Mouse (Mus musculus): Measurements from ENCODE around the gene Ubap1l.

Ubap1l gene

DNA sequence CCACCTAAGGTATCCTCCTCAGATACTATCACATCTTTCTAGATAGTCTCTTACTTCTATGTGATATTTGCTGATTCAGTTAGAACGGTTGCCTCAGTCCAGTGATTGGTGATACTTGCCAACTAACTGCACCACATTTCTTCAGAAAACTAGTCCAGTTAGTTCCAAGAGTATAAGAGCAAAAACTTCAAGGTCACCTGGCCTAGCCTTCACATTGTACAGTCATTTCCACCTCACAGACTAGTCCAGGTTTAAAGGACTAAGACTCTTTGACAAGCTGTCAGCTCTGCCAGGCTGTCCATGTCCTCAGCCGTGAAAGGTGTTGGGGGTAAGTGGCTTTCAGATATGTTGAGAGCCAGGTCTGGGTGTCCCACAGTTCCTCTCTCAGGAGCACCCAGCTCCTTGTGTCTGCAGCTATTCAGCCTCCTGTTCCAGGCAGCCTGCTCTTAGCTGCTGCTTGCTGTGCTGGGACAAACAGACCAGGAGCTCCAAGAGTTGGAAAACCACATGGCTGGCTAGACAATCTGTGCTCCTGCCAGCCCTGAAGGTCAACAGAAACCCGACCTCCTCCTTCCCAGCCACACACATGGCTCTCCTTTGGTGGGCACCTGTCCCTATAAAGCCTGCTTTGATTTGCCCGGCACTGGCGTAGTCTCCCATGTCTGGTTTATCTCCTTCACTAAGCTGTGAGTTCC is 13.8 kb downstream of the Ubap1l start:
- DNase-seq (ENCODE audit: low spot score in 2 of 2): no peak

DNA sequence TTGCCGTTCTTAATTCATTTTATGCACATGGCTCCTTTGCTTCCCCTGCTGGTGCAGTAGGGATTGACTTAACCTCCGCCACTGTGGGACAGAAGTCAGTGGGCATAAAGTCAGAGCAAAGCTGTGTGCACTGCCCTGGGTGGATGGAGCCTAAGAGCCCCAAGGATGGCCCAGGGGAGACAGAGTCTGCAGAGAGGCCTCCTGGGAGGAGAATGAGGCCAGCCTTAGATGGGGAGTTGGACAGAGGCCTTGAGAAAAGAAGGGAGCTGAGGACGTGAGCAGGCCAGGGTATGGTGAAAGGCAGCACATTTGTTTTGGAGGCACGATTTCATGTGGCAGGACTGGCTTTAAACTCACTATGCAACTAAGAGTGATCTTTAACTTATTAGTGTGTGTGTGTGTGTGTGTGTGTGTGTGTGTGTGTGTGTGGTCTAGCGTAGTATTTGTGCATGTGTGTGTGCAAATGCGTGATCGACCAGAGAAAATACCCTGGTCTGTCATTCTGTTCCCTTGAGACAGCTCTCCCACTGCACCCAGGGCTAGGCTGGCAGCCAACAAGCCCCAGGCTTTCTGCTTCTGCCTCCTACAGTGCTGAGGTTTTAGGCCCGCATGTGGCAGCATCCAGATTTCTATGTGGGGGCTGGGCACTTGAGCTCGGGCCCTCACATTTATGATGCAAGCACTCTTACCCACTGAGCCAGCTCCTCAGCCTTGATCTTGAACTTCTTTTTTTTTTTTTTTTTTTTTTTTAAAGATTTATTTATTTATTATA is 14.5 kb downstream of the Ubap1l start:
- DNase-seq (ENCODE audit: low spot score in 2 of 2): no peak

DNA sequence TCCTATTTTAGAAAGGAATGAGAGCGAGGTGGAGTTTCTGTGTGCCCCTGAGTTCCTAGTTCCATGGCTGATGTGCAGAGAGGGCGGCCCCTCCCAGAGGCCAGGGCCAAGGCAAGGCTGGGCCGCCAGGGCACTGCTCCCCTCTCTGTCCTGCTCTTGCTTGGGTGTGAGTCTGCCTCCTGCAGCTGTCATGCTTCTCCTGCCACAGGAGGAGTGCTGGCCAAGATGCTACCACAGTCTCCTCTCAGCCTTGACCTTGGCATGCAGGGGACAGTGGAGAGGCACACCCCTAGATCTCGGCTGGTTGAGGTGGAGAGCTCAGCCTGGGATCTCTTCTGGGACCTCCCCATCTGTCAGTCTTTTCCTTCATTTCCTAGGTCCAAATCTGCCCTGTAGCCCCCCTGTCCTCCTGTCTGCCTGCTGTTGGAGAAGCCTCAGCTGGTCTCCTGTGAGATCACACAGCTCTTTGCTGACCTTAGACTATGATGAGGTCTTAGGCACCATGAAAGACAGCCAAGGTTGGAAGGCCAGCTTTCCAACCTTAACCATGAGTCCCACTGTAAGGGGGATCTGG is 20.3 kb downstream of the Ubap1l start:
- DNase-seq (ENCODE audit: low spot score in 2 of 2): no peak

DNA sequence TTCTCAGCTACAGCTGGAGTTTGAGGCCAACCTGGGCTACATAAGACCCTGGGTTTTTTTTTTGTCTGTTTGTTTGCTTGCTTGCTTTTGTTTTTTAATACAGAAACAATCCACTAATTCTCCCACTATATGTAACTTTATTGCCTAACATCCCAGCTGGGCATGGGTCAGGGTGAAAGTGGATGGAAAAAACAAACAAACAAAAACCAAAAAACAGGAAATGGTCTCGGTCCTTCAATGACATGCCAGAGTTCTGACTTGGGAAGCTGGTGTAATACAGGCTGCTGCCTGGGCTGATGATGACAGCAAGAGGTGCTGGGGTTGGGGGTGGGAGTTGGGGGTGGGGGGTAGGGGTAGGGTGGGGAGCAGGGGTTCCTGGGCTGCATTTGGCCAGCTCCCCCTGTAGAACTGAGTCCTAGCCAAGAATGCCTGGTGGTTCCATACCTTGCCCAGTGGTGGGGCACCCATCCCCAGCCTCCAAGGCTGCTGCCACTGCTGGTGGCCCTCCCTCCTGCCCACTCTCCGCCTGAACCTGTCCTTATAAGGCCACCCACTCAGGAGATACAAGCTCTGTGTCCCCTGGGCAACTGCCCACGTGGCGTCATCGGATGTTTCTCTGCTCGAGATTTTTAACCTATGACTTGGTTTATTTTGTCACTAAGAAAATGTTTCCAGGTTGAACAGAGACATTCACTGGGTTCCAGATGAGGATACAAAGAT is 21.4 kb downstream of the Ubap1l start:
- DNase-seq (ENCODE audit: low spot score in 2 of 2): no peak

DNA sequence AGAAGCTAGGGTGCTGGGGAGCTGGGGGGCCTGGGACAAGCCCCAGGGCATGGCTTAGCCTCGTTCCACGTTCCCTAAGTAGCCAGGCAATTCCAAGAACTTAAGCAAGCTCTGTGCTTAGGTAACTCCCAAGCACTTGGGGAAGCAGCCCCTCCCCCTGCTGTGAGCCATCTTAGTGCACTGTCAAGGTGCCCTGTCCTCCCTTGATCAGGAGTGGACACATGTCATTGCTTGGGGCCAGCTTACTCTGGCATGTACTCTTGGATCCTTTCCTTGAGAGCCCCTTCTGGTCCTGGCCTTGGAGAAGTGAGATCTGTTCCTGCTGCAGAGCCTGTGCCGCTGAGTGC is 21.9 kb downstream of the Ubap1l start:
- no peak for DNase-seq (ENCODE audit: low spot score in 2 of 2)

DNA sequence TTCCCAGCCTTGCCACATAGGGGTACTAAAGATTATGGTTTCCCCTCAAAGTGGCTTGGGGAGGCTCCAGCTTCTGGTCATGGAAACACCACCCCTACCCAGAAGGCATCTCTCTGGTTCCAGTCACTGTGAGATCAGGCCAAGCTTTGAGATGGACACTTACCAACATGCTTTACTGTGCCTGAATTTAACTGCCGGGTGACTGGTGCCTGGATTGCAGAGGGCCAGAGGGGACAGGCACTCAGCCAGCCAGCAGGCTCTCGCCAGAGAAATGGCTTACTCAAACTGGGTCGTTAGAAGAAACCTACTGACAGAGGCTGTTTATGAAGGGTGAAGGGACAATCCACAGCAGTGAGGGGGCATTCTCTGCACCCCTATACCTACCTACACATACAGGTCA is 23.4 kb downstream of the Ubap1l start:
- no peak for DNase-seq (ENCODE audit: low spot score in 2 of 2)

DNA sequence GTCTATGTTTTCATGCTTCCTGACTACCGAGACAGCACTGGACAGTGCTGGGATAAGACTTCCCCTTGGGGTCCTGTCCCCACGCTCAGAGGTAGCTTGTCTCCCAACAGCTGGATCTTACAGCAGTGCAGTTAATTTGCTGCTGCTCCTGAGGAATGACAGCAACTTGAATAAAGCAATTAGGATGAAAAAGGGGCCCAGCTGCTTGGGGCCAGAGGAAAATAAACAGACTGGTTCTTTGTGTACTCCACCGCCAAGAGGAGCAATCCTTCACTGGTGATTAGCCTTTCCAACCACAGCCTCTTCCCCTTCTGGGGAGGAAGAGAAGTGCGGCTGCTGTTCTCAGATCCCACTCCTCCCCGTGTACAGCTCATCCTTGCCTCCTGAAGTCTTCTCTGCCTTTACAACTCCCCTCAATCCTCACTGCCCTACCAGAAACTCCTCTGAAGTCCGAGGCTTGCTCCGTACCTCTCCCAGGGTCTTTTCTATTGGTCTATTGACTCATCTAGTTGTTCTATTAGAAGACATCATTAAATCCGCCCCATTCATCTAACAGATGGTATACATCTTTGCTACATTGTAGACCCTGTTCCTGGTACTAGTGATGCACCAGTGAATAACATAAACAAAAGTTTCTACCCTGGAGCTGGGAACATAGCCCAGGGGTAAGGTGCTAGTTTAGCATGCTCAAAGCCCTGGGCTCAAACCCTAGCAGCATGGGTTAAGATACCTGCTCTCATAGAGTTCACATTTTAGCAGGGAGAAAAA is 25.7 kb downstream of the Ubap1l start:
- DNase-seq (ENCODE audit: low spot score in 2 of 2): no peak

DNA sequence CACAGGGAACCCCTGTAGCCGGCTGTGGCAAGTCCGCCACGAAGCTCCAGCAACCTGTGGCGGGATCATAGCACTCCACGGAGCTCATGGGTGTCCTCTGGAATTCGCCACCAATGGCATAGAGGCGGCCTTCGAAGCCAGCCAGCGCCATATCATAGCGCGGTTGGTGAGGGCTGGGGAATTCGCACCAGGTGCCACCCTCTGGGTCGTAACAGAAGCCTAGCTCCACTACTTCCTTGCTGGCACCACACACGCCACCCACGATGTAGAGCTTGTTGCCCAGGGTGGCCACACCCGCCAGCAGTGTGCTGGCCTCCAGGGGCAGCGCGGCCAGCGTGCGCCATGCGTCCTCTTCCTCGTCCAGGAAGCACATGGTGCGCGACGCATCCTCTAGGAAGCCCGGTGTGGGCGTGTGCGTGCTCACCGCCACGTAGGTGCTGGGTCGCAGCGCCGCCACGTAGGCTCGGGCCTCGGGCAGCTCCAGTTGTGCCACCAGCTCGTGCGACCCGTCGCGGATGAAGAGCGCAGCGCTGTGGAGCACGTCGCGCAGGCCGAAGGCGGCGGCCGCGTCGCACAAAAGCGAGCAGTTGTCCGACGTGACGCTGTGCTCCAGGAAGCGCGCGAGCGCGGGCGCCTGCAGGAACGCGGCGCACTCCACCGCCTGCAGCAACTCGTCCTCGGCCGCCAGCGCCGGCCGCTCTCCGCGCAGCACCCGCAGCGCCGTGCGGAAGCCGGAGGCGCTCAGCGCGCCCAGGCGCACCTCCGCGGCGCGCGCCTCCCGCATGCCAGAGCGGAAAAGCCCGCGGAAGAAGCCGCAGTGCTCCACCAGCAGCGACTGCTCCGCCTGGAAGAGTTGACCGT is 30.1 kb downstream of the Ubap1l start:
- no peak for DNase-seq (ENCODE audit: low spot score in 2 of 2)

DNA sequence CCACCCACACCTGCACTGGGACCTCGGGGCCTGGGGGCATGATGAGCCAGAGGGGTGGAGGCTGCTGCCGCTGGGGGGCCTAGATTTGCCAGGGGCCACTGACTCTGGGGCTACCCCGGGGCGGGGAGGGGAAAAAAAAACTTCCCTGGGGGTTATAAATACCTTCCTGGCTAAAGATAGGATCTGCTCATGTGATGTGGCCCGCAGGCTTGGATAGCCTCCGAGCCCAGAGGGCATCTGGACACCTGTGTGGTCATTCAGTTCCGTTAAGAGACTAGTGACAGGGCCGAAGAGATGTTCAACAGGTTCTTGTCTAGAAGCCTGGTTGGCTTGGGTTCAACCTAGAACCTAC is 30.7 kb downstream of the Ubap1l start, which contains the start of gene Kbtbd13:
Kbtbd13 (minus strand) TSS at position 40 of the 352 bp plus-strand sequence.
- no peak for DNase-seq (ENCODE audit: low spot score in 2 of 2)

DNA sequence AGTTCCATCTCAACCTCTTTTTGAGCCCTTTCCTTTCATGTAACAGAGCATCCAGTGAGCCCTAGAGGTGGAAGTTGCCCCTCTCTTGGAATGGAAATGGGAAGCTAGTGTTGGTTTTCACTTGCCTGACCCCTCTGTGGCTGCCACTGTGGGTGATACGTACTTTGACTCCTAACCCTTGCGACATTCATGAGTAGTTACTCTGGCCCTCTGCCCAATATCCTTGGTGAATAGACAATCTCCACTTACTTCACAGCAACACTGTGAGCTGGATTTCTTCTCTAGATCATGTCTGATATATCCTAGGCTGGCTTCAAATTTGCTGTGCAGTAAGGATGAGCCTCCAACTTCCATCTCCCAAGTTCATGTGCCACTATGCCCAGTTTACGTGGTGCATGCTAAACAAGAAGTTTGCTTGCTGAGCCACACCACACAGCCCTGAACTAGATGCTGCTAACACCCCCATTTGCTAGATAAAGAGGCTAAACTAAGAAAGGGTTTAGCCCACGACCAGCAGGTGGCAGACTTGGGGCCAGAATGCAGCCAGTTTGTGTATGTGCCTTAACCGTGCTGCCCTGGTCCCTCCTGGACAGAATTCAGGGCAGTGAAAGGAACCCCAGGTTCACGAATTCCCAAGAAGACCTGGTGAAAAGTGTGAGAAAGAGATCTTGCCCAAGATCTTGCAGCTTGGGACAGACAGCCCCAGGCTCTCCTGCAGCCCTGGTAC is 32.0 kb downstream of the Ubap1l start:
- peak; percentile 24 to 43 for DNase-seq (ENCODE audit: low spot score in 2 of 2)

DNA sequence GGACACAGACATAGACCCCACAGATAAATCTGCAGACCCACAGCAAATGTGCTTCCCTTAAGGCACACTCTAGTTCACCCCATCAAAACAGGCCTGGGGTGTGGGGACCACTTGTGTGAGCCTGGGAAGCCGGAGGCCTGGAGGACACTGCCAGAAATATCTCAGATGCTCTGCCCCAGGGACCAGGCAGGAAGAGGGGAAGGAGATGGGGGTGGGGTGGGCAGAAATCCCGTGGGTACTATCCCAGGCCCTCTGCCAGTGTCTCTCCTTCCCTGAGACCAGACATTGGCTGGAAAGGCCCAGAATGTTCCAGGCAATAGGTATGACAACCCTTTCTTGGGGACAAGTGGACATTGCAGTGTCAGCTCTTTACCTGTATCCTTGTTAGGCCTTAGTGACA is 32.8 kb downstream of the Ubap1l start:
- DNase-seq (ENCODE audit: low spot score in 2 of 2): no peak

DNA sequence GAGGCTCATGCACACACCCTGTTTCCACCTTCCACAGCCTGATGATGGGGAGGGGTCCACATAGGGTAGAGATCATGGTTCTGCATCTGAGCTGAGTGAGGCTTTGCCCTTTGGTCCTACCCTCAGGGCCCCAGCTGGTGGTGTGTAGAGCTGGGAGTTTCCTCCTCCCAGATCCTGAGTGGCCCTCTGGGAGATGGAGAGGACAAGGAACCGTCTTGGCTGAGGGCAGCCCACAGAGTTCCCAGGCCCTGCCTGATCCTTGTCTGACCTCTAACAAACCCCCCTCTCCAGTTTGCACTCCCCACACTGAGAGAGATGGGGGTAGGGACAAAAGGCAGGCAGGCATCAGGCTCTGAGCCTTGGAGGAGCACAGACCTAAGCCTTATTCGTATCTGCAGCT is 33.5 kb downstream of the Ubap1l start:
- no peak for DNase-seq (ENCODE audit: low spot score in 2 of 2)

DNA sequence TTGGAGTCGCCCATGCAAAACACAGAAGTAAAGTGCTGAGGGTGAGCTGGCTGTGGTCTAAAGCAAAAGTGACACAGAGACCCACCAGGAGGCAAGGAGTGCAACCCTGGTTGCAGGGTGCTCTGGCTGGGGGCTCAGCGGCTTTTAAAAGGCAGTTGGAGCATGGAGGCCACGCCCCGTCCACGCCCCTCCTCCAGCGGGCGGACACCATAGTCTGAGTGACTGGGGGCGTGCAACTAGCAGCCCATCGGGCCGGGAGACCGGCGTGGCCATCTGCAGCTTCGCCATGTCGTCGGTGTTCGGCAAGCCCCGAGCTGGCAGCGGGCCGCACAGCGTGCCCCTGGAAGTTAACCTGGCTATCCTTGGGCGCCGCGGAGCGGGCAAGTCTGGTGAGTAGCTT is 37.4 kb downstream of the Ubap1l start, which contains the start of gene Rasl12:
Rasl12 (plus strand) TSS at position 228 of the 400 bp plus-strand sequence.
- DNase-seq (ENCODE audit: low spot score in 2 of 2): peak in 1 of 2 experiments; percentile 10

DNA sequence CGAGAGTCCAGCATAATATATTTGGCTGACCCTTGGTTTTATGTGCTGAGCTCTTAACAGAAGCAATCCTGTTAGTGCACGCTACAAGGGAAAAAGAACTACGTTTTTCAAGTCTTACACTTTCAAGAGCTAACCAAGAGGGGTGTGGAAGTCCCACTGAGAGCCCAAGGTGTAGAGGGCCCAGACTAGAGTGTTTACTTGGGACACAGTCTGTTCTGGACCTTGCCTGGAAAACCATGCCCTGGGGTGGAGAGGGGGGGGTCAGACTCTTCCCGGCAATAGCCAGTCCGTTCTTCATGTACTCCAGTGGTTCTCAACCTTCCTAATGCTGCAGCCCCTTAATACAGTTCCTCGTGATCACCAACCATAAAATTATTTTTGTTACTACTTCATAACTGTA is 39.1 kb downstream of the Ubap1l start:
- no peak for DNase-seq (ENCODE audit: low spot score in 2 of 2)

DNA sequence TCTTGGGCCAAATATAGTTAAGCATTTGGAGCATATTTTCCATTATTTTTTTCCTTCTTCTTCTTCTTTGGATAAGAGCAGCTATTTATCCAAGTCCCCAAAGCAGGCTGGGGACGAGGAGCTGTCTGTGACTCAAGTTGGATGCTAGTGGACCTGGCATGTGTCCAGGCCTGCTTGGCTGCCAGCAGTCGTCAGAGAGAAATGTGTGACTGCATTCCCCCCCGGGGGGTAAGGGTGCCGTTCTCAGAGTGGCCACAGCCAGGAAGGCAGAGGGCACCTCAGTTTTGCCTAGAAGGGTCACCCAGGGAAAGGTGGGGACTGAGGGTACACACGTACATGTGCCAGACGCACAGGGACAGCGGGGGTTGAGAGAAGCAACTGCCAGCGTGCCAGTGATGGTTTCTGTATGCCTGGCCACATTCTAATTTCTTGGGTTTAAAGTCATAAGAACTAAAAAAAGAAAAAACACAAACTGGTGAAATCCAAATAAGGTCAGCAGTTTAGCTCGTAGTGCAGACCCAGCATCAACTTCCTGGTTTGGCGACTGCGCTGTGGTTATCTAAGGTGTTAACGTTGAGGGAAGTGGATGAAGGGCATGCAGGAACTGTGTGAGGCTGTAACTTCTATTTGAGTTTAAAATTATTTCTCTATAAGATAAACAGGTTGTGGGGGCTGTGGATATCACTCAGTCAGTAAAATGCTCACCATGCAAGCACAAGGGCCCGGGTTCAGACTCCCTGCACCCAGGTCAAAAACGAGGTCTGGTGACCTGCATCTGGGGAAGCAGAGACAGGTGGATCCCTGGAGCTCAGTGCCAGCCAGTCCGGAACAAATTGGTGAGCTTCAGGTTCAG is 43.7 kb downstream of the Ubap1l start:
- DNase-seq (ENCODE audit: low spot score in 2 of 2): peak in 1 of 2 experiments; percentile 11

DNA sequence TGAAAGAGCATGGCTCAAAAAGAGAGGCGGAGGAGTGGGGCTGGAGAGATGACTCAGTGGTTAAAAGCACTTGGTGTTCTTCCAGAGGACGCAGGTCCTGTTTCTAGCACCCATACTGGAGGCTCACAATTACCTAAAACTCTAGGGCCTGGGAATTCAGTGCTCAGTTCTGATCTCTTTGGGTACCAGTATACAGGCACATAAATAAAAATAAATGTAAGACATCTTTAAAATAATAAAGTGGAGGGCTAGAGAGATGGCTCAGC is 44.3 kb downstream of the Ubap1l start:
- no peak for DNase-seq (ENCODE audit: low spot score in 2 of 2)

DNA sequence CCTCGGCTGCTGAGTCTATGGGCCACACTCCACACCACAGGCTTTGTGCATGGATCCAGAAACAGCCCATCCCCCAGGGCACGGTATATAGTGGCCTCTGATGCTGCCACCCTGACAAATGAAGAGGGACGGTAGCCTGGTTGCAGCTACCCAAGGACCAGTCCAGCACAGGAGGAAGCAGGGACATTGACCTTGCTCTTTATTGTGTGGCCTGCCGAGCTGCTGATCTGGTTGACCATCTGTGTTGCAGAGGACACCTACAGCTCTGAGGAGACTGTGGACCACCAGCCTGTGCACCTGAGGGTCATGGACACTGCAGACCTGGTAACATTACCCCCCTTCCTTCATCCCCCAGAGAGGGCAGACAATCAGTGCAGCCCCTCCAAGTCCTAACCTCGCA is 46.5 kb downstream of the Ubap1l start:
- DNase-seq (ENCODE audit: low spot score in 2 of 2): no peak

DNA sequence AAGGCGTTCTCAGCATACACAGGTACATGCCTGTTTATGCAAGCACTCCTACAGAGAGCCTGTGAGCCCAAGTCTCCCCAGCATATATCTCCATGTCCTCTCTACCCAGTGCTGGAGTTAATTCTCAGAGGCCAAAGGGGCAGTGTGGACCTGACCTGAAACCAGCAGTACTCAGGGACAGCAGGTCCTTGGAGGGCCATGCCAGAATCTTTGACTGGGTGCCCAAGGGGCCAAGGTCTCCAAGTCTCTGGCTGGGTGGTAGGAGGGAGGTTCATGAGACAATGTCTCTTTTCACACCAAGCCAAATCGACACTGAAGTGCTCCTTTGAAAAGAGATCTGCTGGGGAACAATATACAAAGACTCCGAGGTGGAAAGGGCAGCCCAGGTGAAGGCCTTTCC is 47.0 kb downstream of the Ubap1l start:
- DNase-seq (ENCODE audit: low spot score in 2 of 2): no peak

DNA sequence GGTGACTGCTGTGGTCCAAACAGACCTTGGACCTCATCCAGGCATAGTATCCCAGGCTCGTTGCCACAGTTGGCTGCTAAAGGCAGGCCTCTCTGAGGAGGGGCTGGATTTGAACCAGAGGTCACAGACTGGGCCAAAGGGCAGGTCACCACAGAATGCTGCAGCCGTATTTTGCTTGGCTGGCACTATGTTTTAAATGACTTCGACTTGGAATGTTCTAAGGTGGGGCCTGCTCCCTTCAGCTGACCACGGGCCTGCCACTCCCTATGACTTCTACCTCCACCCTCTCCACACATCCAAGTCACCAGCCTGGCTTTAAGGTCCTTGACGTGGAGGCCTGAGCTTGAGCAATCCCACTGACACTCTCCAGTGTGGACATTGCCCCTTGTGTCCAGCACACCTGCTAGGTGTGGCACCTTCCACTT is 48.0 kb downstream of the Ubap1l start:
- no peak for DNase-seq (ENCODE audit: low spot score in 2 of 2)
